7 mouse cellular contexts compared by ENCODE assay signal in the genomic region with DNA sequence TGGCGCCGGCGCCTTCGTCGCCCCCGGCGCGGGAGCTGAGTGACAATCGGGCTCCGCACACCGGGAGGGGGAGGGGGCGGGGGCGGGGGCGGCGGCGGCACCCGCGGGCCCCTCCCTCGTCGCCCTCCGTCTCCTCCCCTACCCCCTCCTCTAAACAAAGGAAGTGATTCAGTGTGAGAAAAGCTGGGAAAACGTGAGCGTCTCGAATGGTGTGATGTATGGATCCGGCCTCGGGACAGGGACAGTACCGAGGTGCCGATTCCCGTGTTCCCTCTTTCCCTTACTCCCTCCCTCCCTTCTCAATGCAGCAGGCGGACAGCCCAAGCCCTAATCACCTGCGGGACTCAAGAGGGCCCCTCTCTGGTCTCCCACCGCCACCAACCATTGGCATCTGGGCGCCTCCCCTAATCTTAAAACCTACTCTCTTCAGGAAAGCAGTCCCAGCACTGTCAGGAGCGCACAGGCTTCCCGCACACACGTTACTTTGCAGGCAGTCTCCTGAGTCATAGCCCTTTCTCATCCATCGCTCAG. TPM values are rescaled to one million over a fixed set of nuclear protein-coding genes. Genes with fewer than 3 reads are reported as not detected.
DNase-seq lines count a peak whose midpoint lies in the region; ATAC-seq and TF ChIP-seq lines count a peak whose summit lies in the region.

A gene (minus strand): TSS at position 41 of the 531 bp plus-strand sequence.

- no peak within 1 kb of the TSS for H3K9ac ChIP-seq in lung, postnatal 0 days (replicated peaks; ENCODE audit: low read depth)
- peak within 1 kb of the TSS; percentile 66 for H3K9ac ChIP-seq in embryonic facial prominence, embryonic 13.5 days
- no peak within 1 kb of the TSS for H3K9ac ChIP-seq in liver, embryonic 12.5 days

- no peak for TF ChIP-seq CTCF in lung, postnatal 0 days (IDR thresholded peaks at IDR 0.05)

- no peaks in the 10 kb centered on the region for H3K36me3 ChIP-seq in lung, postnatal 0 days (ENCODE audit: insufficient read depth, low read length)
- H3K36me3 ChIP-seq in embryonic facial prominence, embryonic 13.5 days: no peaks in the 10 kb centered on the region
- H3K36me3 ChIP-seq in hindbrain, embryonic 10.5 days: no peaks in the 10 kb centered on the region
- H3K36me3 ChIP-seq in liver, embryonic 12.5 days: no peaks in the 10 kb centered on the region

- no peaks in the 10 kb centered on the region for H3K9me3 ChIP-seq in lung, postnatal 0 days (ENCODE audit: low read length)
- H3K9me3 ChIP-seq in embryonic facial prominence, embryonic 13.5 days: no peaks in the 10 kb centered on the region
- no peaks in the 10 kb centered on the region for H3K9me3 ChIP-seq in hindbrain, embryonic 10.5 days
- no peaks in the 10 kb centered on the region for H3K9me3 ChIP-seq in liver, embryonic 12.5 days (replicated peaks)

- no peak for TF ChIP-seq EP300 in lung, postnatal 0 days (IDR thresholded peaks at IDR 0.05)

- no peak for DNase-seq in lung, postnatal 0 days (ENCODE audit: low spot score)
- no peak for DNase-seq in lung, adult 18-20 months
- DNase-seq in hindbrain, embryonic 10.5 days (ENCODE audit: low spot score): peak; percentile 25
- no peak for DNase-seq in urinary bladder, postnatal 4 days (ENCODE audit: low spot score in 2 of 2)
- DNase-seq in frontal cortex, postnatal 36 days (ENCODE audit: low spot score in 2 of 2): no peak

- WGBS in lung, postnatal 0 days: 4% methylated on average over 25 of the region's 37 CpGs
- WGBS in embryonic facial prominence, embryonic 13.5 days: under 1% methylated on average over 30 of the region's 37 CpGs
- under 1% methylated on average over 37 of the region's 37 CpGs for WGBS in hindbrain, embryonic 10.5 days
- 2% methylated on average over 32 of the region's 37 CpGs for WGBS in liver, embryonic 12.5 days (ENCODE audit: insufficient replicate concordance)

- H3K4me3 ChIP-seq in lung, postnatal 0 days (ENCODE audit: low read depth, low read length): peak within 1 kb of the TSS; percentile 30
- peak within 1 kb of the TSS; percentile 51 for H3K4me3 ChIP-seq in embryonic facial prominence, embryonic 13.5 days
- peak within 1 kb of the TSS; percentile 57 for H3K4me3 ChIP-seq in hindbrain, embryonic 10.5 days
- H3K4me3 ChIP-seq in liver, embryonic 12.5 days: peak within 1 kb of the TSS; percentile 32

- H3K4me2 ChIP-seq in lung, postnatal 0 days (replicated peaks; ENCODE audit: low read depth, low read length): peak within 1 kb of the TSS; percentile 72
- peak within 1 kb of the TSS; percentile 95 for H3K4me2 ChIP-seq in embryonic facial prominence, embryonic 13.5 days
- peak within 1 kb of the TSS; percentile 58 for H3K4me2 ChIP-seq in liver, embryonic 12.5 days

- H3K27me3 ChIP-seq in lung, postnatal 0 days (replicated peaks; ENCODE audit: insufficient read depth, low read length): peaks cover 17% of the 10 kb centered on the region
- H3K27me3 ChIP-seq in embryonic facial prominence, embryonic 13.5 days: peaks cover 55% of the 10 kb centered on the region
- peaks cover 74% of the 10 kb centered on the region for H3K27me3 ChIP-seq in hindbrain, embryonic 10.5 days (ENCODE audit: insufficient read depth, poor library complexity, severe bottlenecking)
- H3K27me3 ChIP-seq in liver, embryonic 12.5 days (replicated peaks): peaks cover 80% of the 10 kb centered on the region

- ATAC-seq in lung, postnatal 0 days: no peak; the same call in 1 of the 2 replicates
- no peak for ATAC-seq in embryonic facial prominence, embryonic 13.5 days (ENCODE audit: insufficient number of reproducible peaks, insufficient read depth, low FRiP score, low TSS enrichment, low read depth)
- no peak for ATAC-seq in liver, embryonic 12.5 days

- H3K27ac ChIP-seq in lung, postnatal 0 days (ENCODE audit: low read length): no peak within 1 kb of the TSS
- no peak within 1 kb of the TSS for H3K27ac ChIP-seq in embryonic facial prominence, embryonic 13.5 days
- peak within 1 kb of the TSS; percentile 50 for H3K27ac ChIP-seq in hindbrain, embryonic 10.5 days
- H3K27ac ChIP-seq in liver, embryonic 12.5 days: no peak within 1 kb of the TSS

- H3K4me1 ChIP-seq in lung, postnatal 0 days (ENCODE audit: insufficient read depth, low read depth, low read length): peaks cover 13% of the 10 kb centered on the region; the same call in 1 of the 2 replicates
- H3K4me1 ChIP-seq in embryonic facial prominence, embryonic 13.5 days: peaks cover 28% of the 10 kb centered on the region
- peaks cover 42% of the 10 kb centered on the region for H3K4me1 ChIP-seq in hindbrain, embryonic 10.5 days (replicated peaks)
- H3K4me1 ChIP-seq in liver, embryonic 12.5 days: peaks cover 19% of the 10 kb centered on the region; the same call in 1 of the 2 replicates

RNA-seq across cellular contexts. Expression of the gene that starts here (rescaled TPM):
- polyA plus RNA-seq in lung, postnatal 0 days (2015; fragmentation: Nextera tagmentation; extraction: Ambion mirVana): 4.8 and 4.9 TPM in 2 replicates
- 1.4 and 1.5 TPM in 2 replicates for polyA plus RNA-seq in embryonic facial prominence, embryonic 13.5 days (2015; fragmentation: Nextera tagmentation; extraction: Ambion mirVana)
- 0.37 and 0.46 TPM in 2 replicates for polyA plus RNA-seq in hindbrain, embryonic 10.5 days (2016; fragmentation: Nextera tagmentation; extraction: Ambion mirVana)
- polyA plus RNA-seq in liver, embryonic 12.5 days (2016; fragmentation: Nextera tagmentation; extraction: Ambion mirVana): 0.06 and 0.16 TPM in 2 replicates

Comparison
In these comparisons a context has a peak if more than half of its experiments do, and no peak if none do; other contexts are left out.
1. Peak in DNase-seq, H3K4me3 ChIP-seq and H3K27ac ChIP-seq in hindbrain, embryonic 10.5 days; RNA of the gene not detected or under 1 TPM.